Mouse (Mus musculus) left cerebral cortex, adult 11 months (tissue): ENCODE results near the gene Prickle3.

Experiments used
- DNase-seq: peaks from one replicate; pipeline ENCODE4 v3.0.0; 2022; ENCODE audit warnings: low spot score

Gene Prickle3

DNA sequence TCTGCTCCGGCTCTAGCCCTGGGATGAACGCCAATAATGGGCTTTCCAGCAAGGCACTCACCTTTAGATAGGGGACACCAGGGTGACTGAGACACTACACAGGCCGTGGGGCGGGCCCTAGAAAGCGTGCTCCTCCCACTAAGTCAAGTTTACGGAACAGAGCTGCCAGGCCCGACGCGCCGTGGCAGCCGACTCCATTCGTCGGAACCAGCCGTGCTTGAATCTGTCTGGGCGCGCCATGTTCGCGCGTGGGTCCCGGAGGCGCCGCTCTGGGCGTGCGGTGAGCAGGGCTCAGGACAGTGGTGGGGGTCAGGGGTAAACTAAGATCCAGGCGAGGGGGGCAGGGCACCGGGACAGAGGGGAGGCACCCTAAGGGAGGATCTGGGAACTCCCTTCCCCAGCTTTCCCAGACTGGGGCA, at the start of gene Prickle3:
Gene Prickle3 (plus strand): TSS at position 40 of the 419 bp plus-strand sequence.
- DNase-seq, result no peak

DNA sequence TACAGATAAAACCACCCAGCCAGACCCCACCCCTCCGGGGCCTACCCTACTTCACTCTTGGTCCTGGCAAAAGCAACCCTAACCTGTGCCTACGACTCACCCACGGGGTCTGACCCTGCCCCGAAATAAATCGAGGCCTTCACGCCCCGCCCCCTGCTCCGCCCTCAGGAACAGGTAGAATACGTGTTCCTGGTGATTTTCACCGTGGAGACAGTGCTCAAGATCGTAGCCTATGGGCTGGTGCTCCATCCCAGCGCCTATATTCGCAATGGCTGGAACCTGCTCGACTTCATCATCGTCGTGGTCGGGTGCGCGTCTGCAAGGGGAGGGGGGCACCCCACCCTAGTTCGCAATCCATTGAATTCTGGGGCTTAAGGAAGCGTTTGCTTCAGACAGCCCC, 47.0 kb upstream of the Prickle3 start:
- no peak for DNase-seq

DNA sequence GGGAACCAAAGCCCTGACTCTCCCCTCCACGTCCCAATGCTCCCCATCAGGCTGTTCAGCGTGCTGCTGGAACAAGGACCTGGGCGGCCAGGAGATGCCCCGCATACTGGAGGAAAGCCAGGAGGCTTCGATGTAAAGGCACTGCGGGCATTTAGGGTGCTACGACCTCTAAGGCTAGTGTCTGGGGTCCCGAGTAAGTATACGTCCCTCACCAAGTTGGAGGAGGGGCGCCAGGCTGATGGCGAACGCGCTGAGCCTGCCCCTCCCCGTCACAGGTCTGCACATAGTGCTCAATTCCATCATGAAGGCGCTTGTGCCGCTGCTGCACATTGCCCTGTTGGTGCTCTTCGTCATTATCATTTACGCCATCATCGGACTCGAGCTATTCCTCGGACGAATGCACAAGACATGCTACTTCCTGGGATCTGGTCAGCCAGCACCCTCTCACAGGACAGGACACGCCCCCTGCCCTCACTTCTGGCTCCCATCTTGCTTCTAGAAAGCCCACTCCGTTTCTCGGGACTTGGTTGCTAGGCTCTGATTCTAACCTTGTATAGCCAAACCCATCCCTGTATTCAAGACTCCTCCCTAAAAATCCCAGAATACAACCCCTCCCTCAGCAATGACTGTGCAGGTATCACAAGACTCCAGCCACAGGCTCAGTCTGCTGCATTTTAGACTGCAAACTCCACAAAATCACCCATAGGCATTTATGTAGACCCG, 46.4 kb upstream of the Prickle3 start:
- DNase-seq, result no peak

DNA sequence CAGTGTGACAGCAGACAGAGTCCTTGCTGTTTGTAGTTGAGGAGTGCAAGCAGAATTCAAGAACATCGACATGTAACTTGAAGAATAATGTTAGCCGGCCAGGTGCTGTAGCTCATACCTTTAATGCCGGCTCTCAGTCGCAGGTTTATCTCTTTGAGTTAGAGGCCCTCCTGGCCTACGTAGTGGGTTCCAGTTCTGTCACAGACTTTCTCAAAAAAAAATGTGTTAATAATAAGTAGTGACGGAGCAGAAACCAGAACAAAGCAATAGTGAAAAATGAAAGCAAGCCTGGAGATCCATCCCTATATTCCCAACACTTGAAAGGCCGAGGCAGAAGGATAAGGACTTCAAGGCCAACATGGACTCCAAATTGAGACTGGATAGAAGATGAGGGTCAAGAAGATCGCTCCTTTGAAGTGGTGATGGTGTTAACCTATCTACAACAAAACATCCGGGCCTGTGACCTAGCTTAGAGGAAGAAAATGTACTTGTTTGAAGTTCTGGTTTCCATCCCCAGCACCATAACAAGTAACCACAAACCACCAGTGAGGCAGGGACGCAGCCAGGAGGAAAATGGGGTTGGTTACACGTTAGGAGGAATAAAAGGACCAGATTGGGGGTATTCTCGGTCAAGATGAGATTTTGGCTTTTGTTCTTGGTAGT, 39.0 kb upstream of the Prickle3 start:
- no peak for DNase-seq

DNA sequence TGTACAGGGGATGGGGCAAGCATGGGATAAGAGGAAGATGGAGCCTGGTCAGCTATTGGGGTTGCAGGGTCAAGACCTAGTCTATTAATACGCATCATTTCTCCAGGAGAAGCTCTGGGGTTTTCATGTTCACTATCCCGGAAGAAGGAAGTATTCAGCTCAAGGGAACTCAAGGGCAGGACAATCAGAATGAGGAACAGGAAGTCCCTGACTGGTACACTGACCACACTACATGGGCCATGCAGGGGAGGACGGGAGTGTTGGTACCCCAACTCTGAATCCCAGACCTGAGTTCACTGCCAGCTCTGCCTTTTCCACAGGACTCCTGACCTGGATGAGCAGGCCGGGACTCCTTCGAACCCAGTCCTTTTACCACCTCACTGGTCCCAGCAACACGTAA, 24.5 kb upstream of the Prickle3 start:
- no peak for DNase-seq

DNA sequence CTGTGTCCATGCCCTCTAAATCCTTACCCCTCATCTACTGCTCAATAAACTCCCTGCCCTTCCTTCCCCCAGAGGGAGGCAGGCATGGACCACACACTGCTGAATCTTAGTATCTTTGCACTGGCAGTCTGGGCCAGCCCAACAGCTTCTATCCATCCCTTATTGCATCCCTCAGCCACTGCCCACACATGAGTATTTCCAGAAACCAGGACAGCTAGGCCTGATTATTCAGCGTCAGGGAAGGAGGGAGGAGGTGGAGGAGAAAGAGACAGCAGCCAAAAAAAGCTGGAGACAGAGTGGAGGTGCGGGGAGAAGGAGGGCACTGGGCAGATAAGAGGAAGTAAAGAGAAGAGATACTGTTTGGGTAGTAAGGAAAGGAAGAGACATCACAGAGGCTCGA, 22.0 kb upstream of the Prickle3 start:
- no peak for DNase-seq

DNA sequence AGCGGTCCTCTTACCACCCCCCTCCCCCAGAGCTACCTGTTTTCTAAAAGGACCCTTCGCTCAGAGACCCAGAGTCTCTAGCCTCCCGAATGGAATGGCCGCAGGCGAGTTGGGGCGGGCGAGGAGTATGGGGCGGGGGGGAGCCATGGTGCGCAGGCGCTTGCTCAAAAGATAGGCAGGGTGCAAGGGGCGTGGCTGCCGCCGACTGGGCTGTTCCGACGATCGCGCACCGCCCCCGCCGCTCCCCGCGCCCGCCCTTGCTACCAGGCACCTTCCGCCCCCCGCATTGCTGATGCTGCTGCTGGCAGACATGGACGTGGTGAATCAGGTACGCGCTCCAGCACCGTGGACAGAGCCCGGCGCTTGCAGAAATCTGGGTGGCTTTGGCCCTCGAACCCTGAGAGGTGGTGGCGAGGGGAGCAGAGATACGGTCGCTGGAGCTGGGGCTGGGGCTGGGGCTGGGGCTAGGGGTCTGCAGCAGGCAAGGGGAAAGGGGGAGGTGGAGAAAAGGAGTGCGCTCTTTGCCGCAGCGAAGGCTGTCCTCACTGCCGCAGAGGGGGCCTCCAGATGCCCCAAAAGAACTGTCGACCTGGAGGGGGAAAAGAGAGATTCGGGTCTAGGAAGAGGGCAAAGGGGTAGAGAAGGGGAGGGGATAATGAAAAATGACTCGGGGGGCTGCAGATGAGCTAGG, 18.5 kb upstream of the Prickle3 start, which contains the start of gene Syp:
Gene Syp (plus strand): TSS at position 71 of the 691 bp plus-strand sequence.
- peak; percentile 74 for DNase-seq

DNA sequence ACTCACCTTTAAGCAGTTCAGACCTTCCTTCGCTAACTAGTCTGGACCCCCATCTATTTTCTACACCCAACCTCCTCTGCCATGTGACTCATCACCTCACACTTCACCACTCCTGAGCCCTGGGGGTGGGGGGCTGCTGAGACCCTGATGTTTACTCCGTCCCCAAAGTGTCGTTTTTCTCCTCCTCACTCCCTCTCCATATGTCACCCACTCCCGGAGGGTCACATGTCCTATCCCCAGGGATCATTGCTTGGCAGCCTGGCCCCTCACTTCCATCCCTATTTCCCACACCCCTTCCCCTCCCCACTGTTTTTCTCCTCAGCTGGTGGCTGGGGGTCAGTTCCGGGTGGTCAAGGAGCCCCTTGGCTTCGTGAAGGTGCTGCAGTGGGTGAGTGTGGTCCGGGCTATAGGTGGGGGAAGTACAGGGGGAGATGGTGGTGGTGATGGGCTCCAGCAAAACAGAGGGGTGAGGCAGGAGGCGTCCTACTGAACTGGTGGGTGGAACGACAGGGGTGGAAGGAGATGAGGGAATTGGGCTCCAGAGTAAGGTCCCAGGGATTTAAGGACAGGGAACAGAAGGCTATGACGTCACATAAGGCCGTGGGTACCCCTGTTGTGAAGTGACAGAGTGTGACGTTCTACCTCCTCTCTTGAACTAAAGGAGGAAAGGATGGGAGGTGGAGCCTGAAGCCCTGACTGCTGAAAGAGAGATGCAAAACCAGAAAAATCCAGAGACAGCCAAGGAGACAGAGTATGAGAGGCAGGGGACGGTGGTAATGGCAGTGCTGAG, 17.3 kb upstream of the Prickle3 start:
- no peak for DNase-seq

DNA sequence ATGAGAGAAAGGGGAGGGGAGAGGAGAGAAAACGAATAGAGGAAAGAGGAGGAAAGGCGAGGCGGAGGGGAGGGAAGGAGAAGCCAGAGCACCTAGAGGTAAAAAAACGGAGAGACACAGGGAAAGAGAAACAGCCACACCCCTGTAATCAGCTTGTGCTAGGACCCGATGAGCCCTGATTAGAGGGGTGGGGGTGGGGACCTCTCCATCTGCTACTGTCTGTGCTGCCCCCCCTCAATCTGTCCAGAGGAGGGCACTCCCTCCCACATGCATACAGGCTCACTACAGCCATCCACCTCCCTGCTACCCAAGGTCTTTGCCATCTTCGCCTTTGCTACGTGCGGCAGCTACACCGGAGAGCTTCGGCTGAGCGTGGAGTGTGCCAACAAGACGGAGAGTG, 16.3 kb upstream of the Prickle3 start:
- DNase-seq, result no peak

DNA sequence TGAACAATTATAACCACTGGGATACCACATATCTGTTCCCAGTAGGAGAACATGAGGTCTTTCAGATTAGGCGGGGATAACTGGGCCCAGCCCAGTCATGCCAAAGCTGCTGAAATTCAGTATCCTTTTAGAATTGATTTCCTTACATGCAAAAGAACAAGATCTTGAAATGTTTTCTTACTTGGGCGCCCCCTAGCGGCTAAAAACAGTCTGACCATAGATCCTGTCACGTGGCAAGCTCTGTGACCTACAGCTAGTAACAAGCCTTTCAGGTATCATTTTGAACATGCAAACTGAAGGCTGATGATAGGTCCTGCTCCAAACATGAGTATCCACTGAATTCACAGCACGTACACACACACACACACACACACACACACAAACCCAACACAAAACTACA, 11.7 kb upstream of the Prickle3 start:
- peak; percentile 66 for DNase-seq

DNA sequence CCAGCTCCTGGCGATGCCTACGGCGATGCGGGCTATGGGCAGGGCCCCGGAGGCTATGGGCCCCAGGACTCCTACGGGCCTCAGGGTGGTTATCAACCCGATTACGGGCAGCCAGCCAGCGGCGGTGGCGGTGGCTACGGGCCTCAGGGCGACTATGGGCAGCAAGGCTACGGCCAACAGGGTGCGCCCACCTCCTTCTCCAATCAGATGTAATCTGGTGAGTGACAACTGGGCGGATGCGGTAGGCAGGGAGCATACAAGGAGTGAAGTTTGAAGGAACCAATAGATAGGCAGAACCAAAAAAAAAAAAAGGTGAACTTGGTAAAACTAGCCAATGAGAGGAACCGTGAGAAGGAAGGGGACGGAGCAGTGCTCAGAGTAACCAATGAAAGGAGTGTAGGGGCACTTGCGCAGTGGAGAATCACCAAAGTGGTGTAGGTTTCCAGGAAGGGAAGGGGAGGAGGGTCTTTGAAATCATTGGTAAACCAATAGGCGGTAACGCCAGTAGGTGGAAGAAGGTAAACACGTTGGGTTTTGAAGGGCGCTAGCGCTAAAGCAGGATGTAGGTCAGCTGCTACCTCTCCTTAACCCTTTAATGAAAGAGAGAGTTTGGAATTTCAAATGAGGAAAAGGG, 8.3 kb upstream of the Prickle3 start:
- DNase-seq, result peak; percentile 79

DNA sequence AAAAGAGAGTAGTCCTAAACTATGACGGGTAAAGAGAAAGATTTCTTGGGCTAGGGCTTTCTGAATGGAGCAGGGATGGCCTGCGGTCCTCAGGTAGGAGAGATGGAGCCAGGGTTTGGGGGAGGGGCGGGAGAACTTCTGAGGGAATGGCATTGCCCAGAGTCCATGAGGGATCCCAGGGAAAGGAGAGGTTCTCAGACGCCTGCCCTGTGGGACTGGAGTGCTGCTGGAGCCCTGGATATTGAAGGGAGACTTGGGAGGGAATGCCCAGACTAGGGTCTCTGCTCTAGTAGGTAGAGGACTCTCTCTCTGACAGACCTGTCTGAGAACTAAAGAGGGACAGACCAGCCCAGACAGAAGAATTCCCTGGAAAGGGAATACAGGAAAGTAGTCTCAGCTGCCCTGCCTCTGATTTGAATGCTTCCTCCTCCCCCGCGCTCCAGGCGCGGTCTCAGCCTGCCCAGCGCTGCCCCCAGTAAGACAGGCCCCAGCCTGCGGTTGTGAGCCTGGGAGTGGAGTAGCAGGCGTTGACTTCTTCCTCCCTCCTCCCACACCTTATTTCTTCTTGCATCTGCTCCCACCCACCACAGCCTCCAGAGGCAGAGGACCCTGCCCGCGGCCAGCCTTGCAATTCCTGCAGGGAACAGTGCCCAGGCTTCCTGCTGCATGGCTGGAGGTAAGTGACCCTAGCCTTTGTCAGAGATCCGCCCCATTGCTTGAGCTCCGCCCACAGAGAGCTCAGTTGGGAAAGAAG, 1.1 kb downstream of the Prickle3 start:
- no peak for DNase-seq

DNA sequence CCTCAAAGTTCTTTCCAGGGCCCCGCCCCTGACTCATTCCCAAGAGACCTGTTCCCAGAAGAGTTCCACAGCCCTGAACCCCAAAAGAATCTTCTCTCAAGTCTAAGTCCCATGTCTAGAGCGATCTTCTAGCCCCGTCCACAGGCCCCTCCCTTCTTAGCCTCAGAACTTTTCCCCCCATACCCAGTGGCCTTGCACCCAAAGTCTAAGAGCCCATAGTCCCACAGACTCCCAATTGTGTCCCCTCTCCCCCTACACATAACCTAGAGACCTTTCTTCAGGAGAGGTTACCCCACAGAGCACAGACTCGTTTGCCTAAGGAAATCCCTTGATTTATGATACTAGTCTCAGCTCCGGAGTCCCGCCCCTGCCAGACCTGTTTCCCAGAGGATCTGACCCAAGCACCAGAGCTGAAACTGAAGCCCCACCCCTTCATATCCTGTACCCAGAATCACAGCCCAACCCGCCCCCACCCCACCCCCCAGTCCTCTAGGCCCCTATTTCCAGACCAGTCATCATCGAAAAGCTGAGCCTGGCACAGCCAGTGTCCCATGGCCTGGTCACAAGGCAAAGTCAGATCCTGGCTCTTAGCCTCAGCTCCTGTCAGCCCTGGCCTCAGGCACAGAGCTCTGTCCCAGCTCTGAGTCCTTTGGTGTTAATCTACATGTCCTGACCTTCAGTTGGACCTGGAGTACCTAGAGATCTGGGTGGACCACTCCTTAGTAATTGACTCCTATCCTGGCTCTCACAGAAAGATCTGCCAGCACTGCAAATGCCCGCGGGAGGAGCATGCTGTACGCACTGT, 1.9 kb downstream of the Prickle3 start:
- no peak for DNase-seq

DNA sequence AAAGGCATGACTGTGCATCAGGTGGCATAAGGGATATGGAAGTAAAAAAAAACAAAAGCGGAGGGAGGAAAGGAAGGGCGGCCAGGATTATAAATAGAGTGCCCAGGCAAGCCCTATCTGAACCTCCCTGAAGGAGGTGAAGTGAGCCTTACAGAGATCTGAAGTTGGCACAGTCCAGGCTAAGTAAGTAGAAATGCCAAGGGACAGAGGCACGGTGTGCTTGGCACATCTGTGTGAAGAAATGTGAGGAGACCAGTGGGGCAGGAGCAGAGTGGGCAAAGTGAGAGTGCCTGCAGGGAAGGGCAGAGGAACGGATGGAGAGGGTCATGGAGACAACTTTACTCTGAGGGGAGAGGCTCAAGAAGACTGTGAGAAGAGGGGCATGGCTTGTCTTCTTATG, 4.0 kb downstream of the Prickle3 start:
- no peak for DNase-seq

DNA sequence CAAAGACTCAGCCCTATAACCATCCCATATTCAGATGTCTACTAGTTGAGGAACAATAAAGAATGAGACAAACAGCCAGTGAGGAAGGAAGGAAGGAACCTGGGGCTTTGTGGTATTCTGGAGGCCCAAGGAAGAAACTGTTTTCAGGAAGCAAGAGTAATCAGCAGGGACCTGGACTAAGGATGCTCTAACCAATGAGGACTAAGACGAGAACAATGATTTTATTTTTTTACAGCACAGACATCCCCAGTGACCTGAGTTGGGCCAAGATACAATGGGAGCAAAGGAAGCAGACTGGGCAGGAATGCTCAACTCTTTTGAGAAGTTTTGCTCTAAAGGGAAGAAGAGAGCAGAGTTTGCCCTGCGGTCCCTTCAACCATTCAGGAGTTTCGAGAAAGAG, 5.9 kb downstream of the Prickle3 start:
- DNase-seq, result no peak

DNA sequence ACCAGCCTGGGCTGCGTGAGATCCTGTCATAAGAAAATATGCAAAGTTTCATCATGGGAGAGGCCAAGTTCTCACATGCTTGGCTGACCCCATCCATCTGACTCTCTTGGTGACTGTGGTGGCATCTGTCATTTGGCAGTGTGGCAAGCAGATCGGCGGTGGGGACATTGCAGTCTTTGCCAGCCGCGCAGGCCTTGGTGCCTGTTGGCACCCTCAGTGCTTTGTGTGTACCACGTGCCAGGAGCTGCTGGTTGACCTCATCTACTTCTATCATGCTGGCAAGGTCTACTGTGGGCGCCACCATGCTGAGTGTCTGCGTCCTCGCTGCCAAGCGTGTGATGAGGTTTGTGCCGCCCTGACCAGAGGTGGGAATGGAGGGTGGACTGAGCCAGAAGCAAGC, 7.7 kb downstream of the Prickle3 start:
- no peak for DNase-seq

DNA sequence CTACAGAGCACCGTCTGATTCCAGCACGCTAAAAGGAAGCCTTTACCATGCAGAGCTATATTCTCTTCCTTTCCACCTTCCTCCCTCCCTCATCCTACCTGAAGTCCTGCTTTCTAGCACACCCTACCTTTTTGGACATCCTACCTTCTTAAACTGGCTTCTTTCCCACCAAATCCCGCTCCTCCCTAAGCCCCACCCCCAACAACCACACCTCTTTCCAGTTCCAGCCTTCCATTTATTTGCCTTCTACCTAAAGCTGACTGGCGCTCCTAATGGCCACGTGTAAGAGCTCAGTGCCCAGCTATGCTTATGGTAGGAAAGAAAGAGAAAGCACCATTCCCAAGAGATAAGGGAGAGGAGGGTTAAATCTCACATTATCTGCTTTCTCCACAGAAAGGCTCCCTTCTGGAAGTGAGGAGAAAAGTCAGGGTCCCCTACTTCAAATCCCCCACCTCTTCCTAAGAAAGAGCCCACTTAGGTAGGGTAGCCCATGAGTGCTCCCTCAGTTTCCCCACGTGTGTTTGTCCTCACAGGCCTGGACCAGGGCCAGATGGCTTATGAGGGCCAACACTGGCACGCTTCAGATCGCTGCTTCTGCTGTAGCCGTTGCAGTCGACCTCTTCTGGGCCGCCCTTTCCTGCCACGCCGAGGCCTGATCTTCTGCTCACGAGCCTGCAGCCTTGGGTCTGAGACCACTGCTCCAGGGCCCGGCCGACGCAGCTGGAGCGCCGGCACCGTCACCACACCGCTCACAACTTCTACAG, 8.9 kb downstream of the Prickle3 start:
- DNase-seq, result no peak

DNA sequence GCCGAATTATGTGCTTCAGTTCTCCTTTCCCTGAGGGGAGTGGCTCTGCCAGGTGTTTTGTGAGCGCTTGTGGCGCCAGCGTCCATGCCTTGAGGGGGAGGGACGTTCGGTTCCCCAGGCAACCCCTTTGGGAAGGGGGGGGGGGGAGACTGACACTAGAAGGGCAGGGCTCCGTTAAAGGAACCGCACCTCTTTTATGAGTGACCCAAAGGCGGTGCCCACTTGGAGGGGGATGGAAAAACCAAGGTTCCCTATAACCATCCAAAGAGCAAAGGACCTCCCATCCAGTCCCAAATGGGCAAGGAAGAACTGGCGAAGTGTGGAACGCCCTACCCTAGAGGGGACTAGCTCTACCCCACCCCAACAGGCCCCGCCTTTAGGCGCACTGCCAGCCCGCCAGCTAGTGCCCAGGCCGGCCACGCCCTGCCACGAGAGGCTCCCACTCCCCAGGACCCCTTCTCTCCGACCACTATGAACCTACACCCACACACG, 13.4 kb downstream of the Prickle3 start:
- DNase-seq, result no peak

DNA sequence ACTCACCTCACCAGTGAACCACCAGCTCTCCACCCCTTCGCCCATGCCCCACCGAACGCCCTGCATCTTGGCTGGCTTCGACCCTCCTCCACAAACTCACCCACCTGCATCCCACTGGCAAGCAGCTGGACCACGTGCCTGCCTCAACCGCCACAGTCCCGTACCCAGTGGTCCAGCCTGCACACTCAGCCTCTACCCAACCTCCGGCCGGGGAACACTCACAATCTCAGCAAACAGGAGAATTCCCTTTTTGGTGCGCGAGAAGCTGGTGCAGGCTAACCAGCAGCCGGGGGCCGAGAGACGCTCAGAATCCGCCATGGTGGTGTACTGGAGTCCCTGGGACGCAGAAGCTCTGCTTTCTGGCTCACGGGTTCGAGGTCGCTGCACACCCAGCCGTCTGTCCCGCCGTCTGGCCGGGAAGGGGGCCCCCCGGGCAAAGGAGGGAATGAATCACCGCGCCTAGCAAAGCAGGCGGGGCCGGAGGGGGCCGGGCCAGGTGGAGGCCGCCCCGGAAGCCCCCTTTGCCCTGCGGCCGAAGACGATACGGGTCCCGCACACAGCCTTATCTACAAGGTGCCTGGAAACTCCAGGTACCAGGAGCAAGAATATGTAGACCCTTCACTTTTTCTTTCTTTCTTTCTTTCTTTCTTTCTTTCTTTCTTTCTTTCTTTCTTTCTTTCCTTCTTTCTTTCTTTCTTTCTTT, 14.0 kb downstream of the Prickle3 start, which contains the start of gene Plp2:
Gene Plp2 (minus strand): TSS at position 470 of the 703 bp plus-strand sequence.
- no peak for DNase-seq
